Mouse (Mus musculus): ENCODE measurements at regions not wholly inside any gene's neighbourhood (a gene's known extent, or its start where the extent isn't known, plus 50 kb on each side); places are given as distances from the start of the nearest gene placed in this dataset.

- TF ChIP-seq BHLHE40 (IDR thresholded peaks at IDR 0.05; ENCODE audit: low read depth, low read length): no peak
- TF ChIP-seq KAT2A (IDR thresholded peaks at IDR 0.05; ENCODE audit: insufficient replicate concordance, low read length): no peak
- no peak for TF ChIP-seq USF1 (IDR thresholded peaks at IDR 0.05; ENCODE audit: low read depth, low read length)
- no peak for TF ChIP-seq GABPA (IDR thresholded peaks at IDR 0.05; ENCODE audit: insufficient replicate concordance, low read depth, low read length)
- TF ChIP-seq ZNF384 (IDR thresholded peaks at IDR 0.05; ENCODE audit: low read depth, low read length): no peak
Measured at GRCm38 (mm10) chr13:113516102-113516501, 102.3 kb downstream of the Snx18 start.
